Mouse (Mus musculus) forebrain, postnatal 0 days (tissue): ENCODE measurements around the gene Nkpd1. TPM values are rescaled to one million over a fixed set of nuclear protein-coding genes. Genes with fewer than 3 reads are reported as not detected.

Source experiments
- ATAC-seq: fragments of 200-750 bp; cut with Nextera tagmentation; 2 replicates; pipeline ENCODE4 v1.8.0; 2017; ENCODE audit warnings: mild to moderate bottlenecking, moderate library complexity
- DNase-seq: peaks from one replicate; pipeline ENCODE4 v3.0.0-alpha.2; 2015
- H3K27ac ChIP-seq: fragments of 300-500 bp; sonication (generic); 2 replicates; pipeline ENCODE4 v1.5.1; 2014; ENCODE audit warnings: low read depth, mild to moderate bottlenecking, antibody characterized with exemption, low read length, moderate library complexity, mixed read lengths
- H3K27me3 ChIP-seq: fragments of 300-500 bp; sonication (generic); 2 replicates; pipeline ENCODE4 v1.6.1; 2014; ENCODE audit warnings: mild to moderate bottlenecking, low read length, mixed read lengths; ENCODE audit not compliant: insufficient read depth
- H3K36me3 ChIP-seq: fragments of 300-500 bp; sonication (generic); 2 replicates; pipeline ENCODE4 v1.6.1; 2014; ENCODE audit warnings: mild to moderate bottlenecking, moderate library complexity; ENCODE audit not compliant: insufficient read depth
- H3K4me1 ChIP-seq: fragments of 300-500 bp; sonication (generic); 2 replicates; pipeline ENCODE4 v1.6.1; 2014; ENCODE audit warnings: antibody characterized with exemption; ENCODE audit not compliant: insufficient read depth
- H3K4me2 ChIP-seq: fragments of 300-500 bp; sonication (generic); 2 replicates; pipeline ENCODE4 v1.6.1; 2014; ENCODE audit warnings: low read depth, mild to moderate bottlenecking, moderate library complexity
- H3K4me3 ChIP-seq: fragments of 300-500 bp; sonication (generic); 2 replicates; pipeline ENCODE4 v1.5.1; 2014; ENCODE audit warnings: low read depth, low read length, mixed read lengths
- H3K9ac ChIP-seq: fragments of 300-500 bp; sonication (generic); 2 replicates; pipeline ENCODE4 v1.6.1; 2014; ENCODE audit warnings: mild to moderate bottlenecking
- H3K9me3 ChIP-seq: fragments of 300-500 bp; sonication (generic); 2 replicates; pipeline ENCODE4 v1.6.1; 2016; ENCODE audit warnings: low read length
- CTCF ChIP-seq: sonication (generic); IDR thresholded peaks from 2 replicates; pipeline ENCODE4 v1.5.1; 2016; ENCODE audit warnings: antibody characterized with exemption, control low read depth, low read depth
- WGBS: fragments of 180-500 bp; shearing (Covaris S2); extraction: QIAGEN DNeasy Blood & Tissue Kit; methylation state at CpG from one replicate; pipeline ENCODE4 v1.1.7; 2014; 5-methylcytosine and 5-hydroxymethylcytosine counted together
- polyA plus RNA-seq: library from polyadenylated mRNA; unstranded; fragments of >200 nt; fragmentation: Nextera tagmentation; extraction: Ambion mirVana; gene quantifications from 2 replicates; pipeline ENCODE4 v1.2.1, GENCODE M21; 2015
- total RNA-seq: library from RNA; depleted of rRNA; stranded (reverse); fragments of >200 nt; gene quantifications from 2 replicates; pipeline ENCODE4 v1.2.3, GENCODE M21; 2014

Nkpd1 gene
- total and polyA plus RNA-seq, 2 experiments from 2014 or later, result 2.0 to 2.3 TPM

- Histone ChIP-seq H3K27me3 (peaks cover 14% of the 10 kb centered on the region; the same call in 1 of the 2 replicates), H3K9ac (no peak overlapping the region), H3K4me3 (no peak overlapping the region), H3K27ac (no peak overlapping the region), H3K4me2 (no peak overlapping the region), H3K4me1 (no peaks in the 10 kb centered on the region), H3K36me3 (no peaks in the 10 kb centered on the region), H3K9me3 (no peaks in the 10 kb centered on the region)
- no peak for DNase-seq
- 25% methylated on average over 14 of the region's 14 CpGs for WGBS
- ATAC-seq, result no peak
- TF ChIP-seq CTCF, result no peak
Measured at GRCm38 (mm10) chr7:19477624-19478384, 39.8 kb upstream of the Nkpd1 start.

- WGBS, result 83% methylated on average over 8 of the region's 8 CpGs
- H3K9me3 ChIP-seq, result no peaks in the 10 kb centered on the region
- H3K4me3 ChIP-seq, result no peak overlapping the region
- no peak for TF ChIP-seq CTCF
- H3K27me3 ChIP-seq, result peaks cover 3% of the 10 kb centered on the region; the same call in 1 of the 2 replicates
- ATAC-seq (no peak), DNase-seq (no peak)
- H3K36me3 ChIP-seq, result no peaks in the 10 kb centered on the region
- no peaks in the 10 kb centered on the region for H3K4me1 ChIP-seq
- no peak overlapping the region for H3K4me2 ChIP-seq
- no peak overlapping the region for H3K27ac ChIP-seq
- no peak overlapping the region for H3K9ac ChIP-seq
Measured at GRCm38 (mm10) chr7:19483281-19483680, 34.4 kb upstream of the Nkpd1 start.

GRCm38 (mm10) chr7:19485488-19485887, 32.1 kb upstream of the Nkpd1 start:
- Histone ChIP-seq H3K4me1 (no peaks in the 10 kb centered on the region), H3K4me3 (no peak overlapping the region), H3K27me3 (peaks cover 20% of the 10 kb centered on the region), H3K4me2 (no peak overlapping the region), H3K27ac (no peak overlapping the region), H3K9me3 (no peaks in the 10 kb centered on the region), H3K36me3 (no peaks in the 10 kb centered on the region), H3K9ac (no peak overlapping the region)
- TF ChIP-seq CTCF, result no peak
- DNase-seq (no peak), ATAC-seq (no peak)
- 70% methylated on average over 1 of the region's 1 CpGs for WGBS

- Histone ChIP-seq H3K4me3 (no peak overlapping the region), H3K4me1 (no peaks in the 10 kb centered on the region), H3K27me3 (peaks cover 31% of the 10 kb centered on the region), H3K9me3 (no peaks in the 10 kb centered on the region), H3K4me2 (no peak overlapping the region), H3K36me3 (no peaks in the 10 kb centered on the region), H3K27ac (no peak overlapping the region), H3K9ac (no peak overlapping the region)
- no peak for TF ChIP-seq CTCF
- ATAC-seq, result no peak
- WGBS, result 91% methylated on average over 7 of the region's 7 CpGs
- DNase-seq, result no peak
Measured at GRCm38 (mm10) chr7:19486549-19486948, 31.1 kb upstream of the Nkpd1 start.

GRCm38 (mm10) chr7:19489525-19489924, 28.1 kb upstream of the Nkpd1 start:
- no peaks in the 10 kb centered on the region for H3K36me3 ChIP-seq
- ATAC-seq, result peak; percentile 45; the same call in 1 of the 2 replicates
- peak overlapping the region; percentile 18; the same call in 1 of the 2 replicates for H3K9ac ChIP-seq
- WGBS, result 5% methylated on average over 30 of the region's 31 CpGs
- H3K4me2 ChIP-seq, result peak overlapping the region; percentile 44
- no peaks in the 10 kb centered on the region for H3K4me1 ChIP-seq
- H3K27me3 ChIP-seq, result peaks cover 34% of the 10 kb centered on the region
- TF ChIP-seq CTCF, result no peak
- peak overlapping the region; percentile 21 for H3K4me3 ChIP-seq
- H3K9me3 ChIP-seq, result no peaks in the 10 kb centered on the region
- DNase-seq, result peak; percentile 32
- H3K27ac ChIP-seq, result no peak overlapping the region

- peaks cover 34% of the 10 kb centered on the region for H3K27me3 ChIP-seq
- 6% methylated on average over 26 of the region's 26 CpGs for WGBS
Measured at GRCm38 (mm10) chr7:19491731-19492130, 25.9 kb upstream of the Nkpd1 start.

GRCm38 (mm10) chr7:19494751-19495474, 22.7 kb upstream of the Nkpd1 start:
- no peak overlapping the region for H3K4me2 ChIP-seq
- no peak overlapping the region for H3K4me3 ChIP-seq
- no peak overlapping the region for H3K27ac ChIP-seq
- no peaks in the 10 kb centered on the region for H3K4me1 ChIP-seq
- TF ChIP-seq CTCF, result no peak
- ATAC-seq (no peak), DNase-seq (no peak)
- no peaks in the 10 kb centered on the region for H3K9me3 ChIP-seq
- WGBS, result 86% methylated on average over 25 of the region's 25 CpGs
- no peaks in the 10 kb centered on the region for H3K36me3 ChIP-seq
- peaks cover 18% of the 10 kb centered on the region for H3K27me3 ChIP-seq
- H3K9ac ChIP-seq, result no peak overlapping the region

More at GRCm38 (mm10) chr7:19491731-19492130, 25.9 kb upstream of the Nkpd1 start:
- H3K9ac ChIP-seq, result no peak overlapping the region
- no peak for ATAC-seq
- no peak overlapping the region for H3K4me3 ChIP-seq
- no peaks in the 10 kb centered on the region for H3K9me3 ChIP-seq
- H3K4me2 ChIP-seq, result no peak overlapping the region; the same call in 1 of the 2 replicates
- no peaks in the 10 kb centered on the region for H3K36me3 ChIP-seq
- no peaks in the 10 kb centered on the region for H3K4me1 ChIP-seq
- no peak for DNase-seq
- peak; percentile 40 for TF ChIP-seq CTCF
- H3K27ac ChIP-seq, result no peak overlapping the region
